Mouse (Mus musculus): ENCODE results near the gene Nod2. TPM values are rescaled to one million over a fixed set of nuclear protein-coding genes. Genes with fewer than 3 reads are reported as not detected.

Nod2 gene
- 0.08 and 0.09 TPM in 2 replicates for polyA plus RNA-seq (2015; fragmentation: Nextera tagmentation; extraction: Ambion mirVana)

DNA sequence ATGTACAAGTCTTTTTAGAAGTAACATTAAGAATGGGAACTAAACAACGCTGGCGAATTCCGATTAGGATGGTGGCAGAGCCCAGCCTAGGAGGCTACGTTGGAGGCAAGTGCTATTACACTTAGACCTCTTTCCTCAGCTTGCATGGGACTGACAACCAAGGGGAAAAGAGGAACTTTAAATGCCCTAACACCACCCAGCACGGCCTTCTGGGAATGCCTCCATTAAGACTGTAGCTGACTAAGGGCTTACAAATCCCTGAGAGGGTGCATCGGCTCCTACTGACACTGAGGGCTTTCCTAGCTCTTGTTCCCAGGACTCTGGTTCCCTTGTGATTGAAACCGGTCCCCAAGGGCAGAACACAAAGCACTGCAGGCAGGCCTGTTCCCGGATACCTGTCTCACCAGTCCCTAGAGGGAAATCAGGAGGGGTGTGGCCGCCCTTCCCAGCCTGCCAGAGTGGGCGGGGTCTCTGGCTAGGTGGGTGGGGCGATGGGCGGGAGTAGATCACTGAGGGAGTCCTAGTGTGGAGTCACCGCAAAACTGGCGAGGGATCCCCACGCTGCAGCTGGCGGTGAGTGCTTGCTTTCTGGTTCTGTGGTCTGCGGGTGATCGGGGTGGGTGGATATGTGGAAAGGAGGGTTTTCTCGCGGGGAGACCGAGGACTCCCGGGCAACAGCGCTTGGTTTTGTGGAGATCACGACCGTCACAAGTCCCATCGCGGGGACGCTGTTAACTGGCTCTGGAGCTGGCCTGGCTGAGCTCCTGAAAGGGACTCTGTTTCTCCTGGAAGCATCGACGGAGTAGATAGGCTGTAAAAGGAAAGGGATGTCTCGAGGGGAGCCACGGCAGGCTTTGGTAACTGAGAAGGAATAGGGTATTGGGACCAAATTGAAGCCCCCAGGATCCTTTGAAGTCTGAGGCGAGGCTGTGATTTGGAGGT is at the start of gene Nod2:
Gene Nod2, plus strand, starts transcription at position 479 of the 942 bp plus-strand sequence.
- Histone ChIP-seq H3K27ac (replicated peaks) (no peak within 1 kb of the TSS), H3K9ac (0 out of 2 replicates have a peak within 1 kb of the TSS, but pooled peaks have one; percentile 11), H3K9me3 (replicated peaks) (no peaks in the 10 kb centered on the region), H3K4me3 (replicated peaks) (peak within 1 kb of the TSS; percentile 42), H3K4me1 (replicated peaks) (0 out of 2 replicates have a peak, but pooled peaks cover 11% of the 10 kb centered on the region), H3K4me2 (peak within 1 kb of the TSS; percentile 64), H3K27me3 (peaks cover 7% of the 10 kb centered on the region; the same call in 1 of the 2 replicates), H3K36me3 (replicated peaks) (no peaks in the 10 kb centered on the region)
- WGBS (ENCODE audit: insufficient replicate concordance): 10% methylated on average over 33 of the region's 33 CpGs
- peak; percentile 56 for ATAC-seq (ENCODE audit: insufficient read depth)

DNA sequence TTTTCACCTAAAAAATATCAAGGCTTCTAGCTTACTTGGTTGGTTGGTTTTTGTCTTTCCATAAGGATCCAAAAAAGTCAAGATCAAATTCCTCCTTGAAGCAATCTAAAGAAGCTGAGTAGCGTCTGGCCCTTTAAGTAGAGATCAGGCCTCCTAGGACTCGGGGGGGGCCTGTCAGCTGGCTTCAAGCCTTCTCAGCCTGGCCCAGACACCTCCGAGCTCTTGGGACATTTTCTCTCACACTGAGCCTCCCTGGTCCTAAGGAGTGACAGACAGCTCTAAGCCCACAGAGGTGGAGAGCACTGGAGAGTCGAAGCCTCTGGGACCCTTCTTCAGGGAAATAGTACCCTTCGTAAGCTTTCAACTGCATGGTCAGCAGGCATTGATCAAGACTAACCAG is 48.5 kb upstream of the Nod2 start:
- no peak for ATAC-seq (ENCODE audit: insufficient read depth)

GRCm38 (mm10) chr8:88599491-88599890 is 47.6 kb upstream of the Nod2 start:
- Histone ChIP-seq H3K4me3 (replicated peaks) (no peak overlapping the region), H3K27me3 (no peaks in the 10 kb centered on the region), H3K9me3 (replicated peaks) (no peaks in the 10 kb centered on the region), H3K27ac (replicated peaks) (no peak overlapping the region), H3K4me2 (no peak overlapping the region), H3K9ac (no peak overlapping the region), H3K4me1 (replicated peaks) (no peaks in the 10 kb centered on the region), H3K36me3 (replicated peaks) (no peaks in the 10 kb centered on the region)
- no peak for ATAC-seq (ENCODE audit: insufficient read depth)
- WGBS (ENCODE audit: insufficient replicate concordance): 63% methylated on average over 7 of the region's 7 CpGs

More for the DNA sequence above, 48.5 kb upstream of the Nod2 start:
- 58% methylated on average over 5 of the region's 5 CpGs for WGBS (ENCODE audit: insufficient replicate concordance)
- Histone ChIP-seq H3K9ac (no peak overlapping the region), H3K27ac (replicated peaks) (no peak overlapping the region), H3K4me1 (replicated peaks) (no peaks in the 10 kb centered on the region), H3K9me3 (replicated peaks) (no peaks in the 10 kb centered on the region), H3K36me3 (replicated peaks) (no peaks in the 10 kb centered on the region), H3K27me3 (no peaks in the 10 kb centered on the region), H3K4me2 (no peak overlapping the region), H3K4me3 (replicated peaks) (no peak overlapping the region)

DNA sequence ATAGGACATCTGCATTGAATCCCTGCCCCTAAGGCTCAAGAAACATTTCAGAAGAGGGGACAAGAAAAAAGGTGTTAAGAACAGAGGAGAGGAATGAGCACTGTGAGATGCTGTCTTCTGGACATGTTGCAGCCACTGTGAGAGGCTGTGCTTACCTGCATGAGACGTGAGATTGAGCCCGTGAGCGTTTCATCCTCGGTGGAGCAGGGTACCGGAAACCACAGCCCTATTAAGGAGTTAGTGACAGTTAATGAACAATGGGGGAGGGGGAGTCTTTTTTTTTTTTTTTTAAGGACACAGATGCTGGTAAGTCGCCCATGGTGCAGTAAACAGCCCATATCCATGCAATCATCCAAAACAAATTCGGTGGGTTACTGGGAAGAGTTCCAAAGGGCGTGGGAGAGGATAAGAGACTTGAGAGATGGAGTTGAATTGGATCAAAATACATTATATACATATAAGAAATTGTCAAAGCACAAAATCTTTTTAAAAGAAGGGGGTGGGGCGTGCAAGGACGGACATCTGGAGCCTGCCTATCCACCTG is 43.6 kb upstream of the Nod2 start:
- no peaks in the 10 kb centered on the region for H3K36me3 ChIP-seq (replicated peaks)
- no peaks in the 10 kb centered on the region for H3K4me1 ChIP-seq (replicated peaks)
- H3K4me2 ChIP-seq: no peak overlapping the region
- H3K27ac ChIP-seq (replicated peaks): no peak overlapping the region
- no peak for ATAC-seq (ENCODE audit: insufficient read depth)
- WGBS (ENCODE audit: insufficient replicate concordance): 7% methylated on average over 10 of the region's 10 CpGs
- no peaks in the 10 kb centered on the region for H3K9me3 ChIP-seq (replicated peaks)
- no peak overlapping the region for H3K4me3 ChIP-seq (replicated peaks)
- no peaks in the 10 kb centered on the region for H3K27me3 ChIP-seq
- H3K9ac ChIP-seq: no peak overlapping the region

- 16% methylated on average over 20 of the region's 20 CpGs for WGBS (ENCODE audit: insufficient replicate concordance)
- Histone ChIP-seq H3K4me3 (replicated peaks) (no peak overlapping the region), H3K4me2 (no peak overlapping the region), H3K9me3 (replicated peaks) (no peaks in the 10 kb centered on the region), H3K27ac (replicated peaks) (no peak overlapping the region), H3K9ac (no peak overlapping the region), H3K36me3 (replicated peaks) (no peaks in the 10 kb centered on the region), H3K27me3 (no peaks in the 10 kb centered on the region), H3K4me1 (replicated peaks) (no peaks in the 10 kb centered on the region)
- no peak for ATAC-seq (ENCODE audit: insufficient read depth)
Measured at GRCm38 (mm10) chr8:88604065-88605038, 42.8 kb upstream of the Nod2 start.

DNA sequence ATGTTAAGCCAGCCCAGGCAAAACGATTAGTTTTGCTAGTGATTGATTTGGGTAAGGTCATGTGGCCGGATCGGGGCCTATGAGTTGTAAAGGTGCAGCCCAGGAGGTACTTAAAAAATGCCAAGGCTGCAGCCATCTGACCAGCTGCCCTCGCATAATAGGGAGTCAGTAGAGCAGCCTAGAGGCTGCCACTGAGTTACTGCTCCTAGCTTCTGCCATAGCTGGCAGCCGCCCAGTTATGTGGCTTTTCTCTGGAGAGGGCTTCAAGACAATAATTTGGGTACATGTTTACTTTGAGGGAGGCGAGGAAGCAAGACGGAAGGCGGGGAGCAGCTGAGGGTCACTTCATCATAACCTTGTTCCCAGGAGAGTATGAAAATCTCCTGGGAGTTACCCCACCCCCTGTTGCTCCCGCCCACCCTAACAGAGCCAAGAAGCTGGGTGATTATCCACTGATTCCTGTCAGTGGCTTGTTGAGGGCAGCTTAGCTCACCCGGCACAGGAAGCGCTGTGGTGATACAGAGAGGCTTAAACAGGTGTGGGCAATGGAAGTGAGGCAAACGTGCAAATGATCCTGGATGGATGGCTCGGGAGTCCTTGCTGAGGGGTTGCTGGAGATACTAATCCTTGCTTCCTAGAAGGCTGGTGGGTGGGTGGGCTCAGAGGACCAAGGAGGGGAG is 41.6 kb upstream of the Nod2 start:
- Histone ChIP-seq H3K9me3 (replicated peaks) (no peaks in the 10 kb centered on the region), H3K4me1 (replicated peaks) (no peaks in the 10 kb centered on the region), H3K36me3 (replicated peaks) (no peaks in the 10 kb centered on the region), H3K27me3 (no peaks in the 10 kb centered on the region), H3K4me3 (replicated peaks) (no peak overlapping the region), H3K9ac (no peak overlapping the region), H3K4me2 (no peak overlapping the region), H3K27ac (replicated peaks) (no peak overlapping the region)
- no peak for ATAC-seq (ENCODE audit: insufficient read depth)
- WGBS (ENCODE audit: insufficient replicate concordance): 46% methylated on average over 13 of the region's 13 CpGs

DNA sequence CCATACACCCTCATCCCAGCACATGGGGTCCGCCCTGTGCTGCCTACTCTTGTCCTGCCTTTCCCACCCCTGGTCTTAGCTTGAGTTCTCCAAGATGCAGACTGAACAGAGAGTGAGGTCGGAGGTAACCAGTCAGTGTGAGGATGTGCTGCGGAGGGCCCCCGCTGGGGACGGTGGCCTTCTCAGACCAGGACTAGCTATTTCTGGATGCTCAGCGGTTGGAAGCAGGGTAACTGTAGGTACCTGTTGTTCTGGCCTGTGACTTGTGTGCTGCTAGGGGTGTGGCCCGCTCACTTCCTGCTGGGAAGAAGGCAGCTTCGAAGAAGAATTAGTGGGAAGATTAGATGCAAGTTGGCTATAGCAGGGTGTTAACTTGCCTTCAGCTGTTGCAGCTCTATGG is 38.1 kb upstream of the Nod2 start:
- Histone ChIP-seq H3K36me3 (replicated peaks) (no peaks in the 10 kb centered on the region), H3K27ac (replicated peaks) (no peak overlapping the region), H3K4me1 (replicated peaks) (no peaks in the 10 kb centered on the region), H3K27me3 (no peaks in the 10 kb centered on the region), H3K9me3 (replicated peaks) (no peaks in the 10 kb centered on the region), H3K4me3 (replicated peaks) (no peak overlapping the region), H3K9ac (no peak overlapping the region), H3K4me2 (no peak overlapping the region)
- no peak for ATAC-seq (ENCODE audit: insufficient read depth)
- WGBS (ENCODE audit: insufficient replicate concordance): 65% methylated on average over 8 of the region's 8 CpGs

DNA sequence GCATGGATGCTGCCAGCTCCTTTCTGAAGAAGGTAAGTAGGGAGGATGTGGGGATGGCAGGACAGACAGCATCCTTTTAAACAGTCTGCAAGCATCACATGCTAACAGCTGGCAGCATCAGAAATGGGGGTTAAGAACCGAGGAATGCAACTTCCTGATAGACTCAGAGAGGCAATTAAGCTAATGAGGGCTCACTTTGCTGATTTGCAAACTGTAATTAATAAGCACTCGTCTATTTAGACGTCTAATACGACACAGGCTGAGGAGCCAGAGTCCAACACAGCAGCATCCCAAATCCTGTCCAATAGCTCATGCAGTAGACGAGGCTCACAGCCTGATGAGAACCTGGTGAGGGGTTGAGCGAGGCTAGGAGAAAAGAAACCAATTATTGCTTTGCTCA is 36.8 kb upstream of the Nod2 start:
- Histone ChIP-seq H3K4me3 (replicated peaks) (no peak overlapping the region), H3K27me3 (no peaks in the 10 kb centered on the region), H3K4me1 (replicated peaks) (no peaks in the 10 kb centered on the region), H3K4me2 (no peak overlapping the region), H3K27ac (replicated peaks) (no peak overlapping the region), H3K9ac (no peak overlapping the region), H3K9me3 (replicated peaks) (no peaks in the 10 kb centered on the region), H3K36me3 (replicated peaks) (no peaks in the 10 kb centered on the region)
- 41% methylated on average over 6 of the region's 6 CpGs for WGBS (ENCODE audit: insufficient replicate concordance)
- ATAC-seq (ENCODE audit: insufficient read depth): no peak

- no peaks in the 10 kb centered on the region for H3K4me1 ChIP-seq (replicated peaks)
- no peak overlapping the region for H3K4me3 ChIP-seq (replicated peaks)
- H3K9me3 ChIP-seq (replicated peaks): no peaks in the 10 kb centered on the region
- H3K27ac ChIP-seq (replicated peaks): no peak overlapping the region
- H3K4me2 ChIP-seq: no peak overlapping the region
- WGBS (ENCODE audit: insufficient replicate concordance): 56% methylated on average over 5 of the region's 5 CpGs
- ATAC-seq (ENCODE audit: insufficient read depth): no peak
- peaks cover 6% of the 10 kb centered on the region; the same call in 1 of the 2 replicates for H3K27me3 ChIP-seq
- H3K36me3 ChIP-seq (replicated peaks): no peaks in the 10 kb centered on the region
- H3K9ac ChIP-seq: no peak overlapping the region
Measured at GRCm38 (mm10) chr8:88614981-88615380, 32.1 kb upstream of the Nod2 start.

GRCm38 (mm10) chr8:88618612-88619011 is 28.5 kb upstream of the Nod2 start:
- H3K9me3 ChIP-seq (replicated peaks): no peaks in the 10 kb centered on the region
- H3K4me1 ChIP-seq (replicated peaks): no peaks in the 10 kb centered on the region
- no peak overlapping the region for H3K4me3 ChIP-seq (replicated peaks)
- no peak overlapping the region for H3K4me2 ChIP-seq
- WGBS (ENCODE audit: insufficient replicate concordance): 28% methylated on average over 5 of the region's 5 CpGs
- H3K9ac ChIP-seq: no peak overlapping the region
- no peak for ATAC-seq (ENCODE audit: insufficient read depth)
- H3K27me3 ChIP-seq: peaks cover 12% of the 10 kb centered on the region; the same call in 1 of the 2 replicates
- no peaks in the 10 kb centered on the region for H3K36me3 ChIP-seq (replicated peaks)
- H3K27ac ChIP-seq (replicated peaks): no peak overlapping the region

Measured in liver, embryonic 15.5 days (tissue).